Mouse (Mus musculus) CH12.LX (cell line): ENCODE data around the gene Ift140. TPM values are rescaled to one million over a fixed set of nuclear protein-coding genes. Genes with fewer than 3 reads are reported as not detected.

Experiments used
- DNase-seq: peaks from one replicate; pipeline ENCODE4 v3.0.0-alpha.2; 2013; ENCODE audit errors: extremely low read depth
- H3K27ac ChIP-seq: 2 replicates; pipeline ENCODE4 v1.5.1; 2012; ENCODE audit warnings: low read depth, mild to moderate bottlenecking, control low read depth, moderate library complexity; ENCODE audit not compliant: insufficient read depth
- H3K27me3 ChIP-seq: replicated peaks from 2 replicates; pipeline ENCODE3; 2012; ENCODE audit warnings: inconsistent platforms
- H3K36me3 ChIP-seq, 2 experiments: replicated peaks in 1 of 2; 2 replicates each; pipeline versions ENCODE3 to v1.6.1; 2012; ENCODE audit warnings: inconsistent platforms in 1 of 2, low read length in 1 of 2, mild to moderate bottlenecking in 1 of 2, mixed read lengths in 1 of 2, moderate library complexity in 1 of 2; ENCODE audit not compliant: control insufficient read depth in 1 of 2, insufficient read depth in 1 of 2
- H3K4me1 ChIP-seq, 2 experiments: 2 replicates each; pipeline ENCODE4 v1.6.1; 2012; ENCODE audit warnings: inconsistent platforms in 1 of 2, moderate library complexity in 1 of 2; ENCODE audit not compliant: insufficient read depth in 2 of 2, control insufficient read depth in 1 of 2
- H3K4me2 ChIP-seq: 2 replicates; pipeline ENCODE4 v1.6.1; 2012; ENCODE audit warnings: low read depth, mild to moderate bottlenecking, control low read depth; ENCODE audit not compliant: poor library complexity, insufficient read depth, severe bottlenecking
- H3K4me3 ChIP-seq, 3 experiments: fragments of 150-350 bp in 1 of 3; sonication (generic) in 1 of 3; replicated peaks in 1 of 3; 2 replicates each; pipeline versions ENCODE3 to v1.5.1; 2011 to 2012; ENCODE audit warnings: low read depth in 2 of 3, low read length in 2 of 3, mild to moderate bottlenecking in 2 of 3, moderate library complexity in 2 of 3, control low read depth in 1 of 3, improper control_type of control experiment in 1 of 3, inconsistent platforms in 1 of 3, mixed read lengths in 1 of 3; ENCODE audit not compliant: poor library complexity in 1 of 3
- H3K79me2 ChIP-seq: replicated peaks from 2 replicates; pipeline ENCODE4 v1.6.1; 2012; ENCODE audit warnings: mild to moderate bottlenecking, moderate library complexity; ENCODE audit not compliant: control insufficient read depth, poor library complexity, insufficient read depth, severe bottlenecking; ENCODE audit errors: extremely low read depth
- H3K9ac ChIP-seq: 2 replicates; pipeline ENCODE4 v1.6.1; 2012; ENCODE audit warnings: low read depth, mild to moderate bottlenecking, control low read depth, moderate library complexity; ENCODE audit not compliant: insufficient read depth
- H3K9me3 ChIP-seq: replicated peaks from 2 replicates; pipeline ENCODE3; 2012; ENCODE audit warnings: low read length, inconsistent platforms, mixed read lengths
- BHLHE40 ChIP-seq: IDR thresholded peaks from 2 replicates; pipeline ENCODE4 v1.6.1; 2011; ENCODE audit warnings: mild to moderate bottlenecking, low read depth, low read length, improper control_type of control experiment
- CHD2 ChIP-seq: IDR thresholded peaks from 2 replicates; pipeline ENCODE4 v1.6.1; 2011; ENCODE audit warnings: low read length, improper control_type of control experiment
- EP300 ChIP-seq: IDR thresholded peaks from 2 replicates; pipeline ENCODE4 v1.6.1; 2011; ENCODE audit warnings: low read length, improper control_type of control experiment
- GABPA ChIP-seq: IDR thresholded peaks from 2 replicates; pipeline ENCODE4 v1.6.1; 2012; ENCODE audit warnings: low read depth, low read length, improper control_type of control experiment, inconsistent platforms; ENCODE audit not compliant: insufficient replicate concordance
- JUND ChIP-seq: conservative IDR thresholded peaks from 2 replicates; pipeline ENCODE4 v1.6.1; 2011; ENCODE audit warnings: low read depth, low read length, improper control_type of control experiment
- MAX ChIP-seq: IDR thresholded peaks from 2 replicates; pipeline ENCODE4 v1.6.1; 2011; ENCODE audit warnings: low read length, improper control_type of control experiment
- MXI1 ChIP-seq: IDR thresholded peaks from 2 replicates; pipeline ENCODE4 v1.6.1; 2011; ENCODE audit warnings: mild to moderate bottlenecking, low read depth, low read length, improper control_type of control experiment
- NRF1 ChIP-seq: IDR thresholded peaks from 2 replicates; pipeline ENCODE4 v1.6.1; 2014; ENCODE audit warnings: low read depth, mild to moderate bottlenecking, inconsistent platforms, low read length, improper control_type of control experiment, moderate library complexity
- PAX5 ChIP-seq: IDR thresholded peaks from 2 replicates; pipeline ENCODE4 v1.6.1; 2012; ENCODE audit warnings: low read length, inconsistent platforms, mixed read lengths
- POLR2A ChIP-seq: IDR thresholded peaks from 2 replicates; pipeline ENCODE4 v1.6.1; 2011; ENCODE audit warnings: low read depth, mild to moderate bottlenecking, improper control_type of control experiment, low read length
- POLR2AphosphoS2 ChIP-seq: IDR thresholded peaks from 2 replicates; pipeline ENCODE4 v1.6.1; 2011; ENCODE audit warnings: low read depth, low read length, improper control_type of control experiment
- RAD21 ChIP-seq: IDR thresholded peaks from 2 replicates; pipeline ENCODE4 v1.6.1; 2011; ENCODE audit warnings: low read depth, mild to moderate bottlenecking, low read length, improper control_type of control experiment, moderate library complexity
- SMC3 ChIP-seq: IDR thresholded peaks from 2 replicates; pipeline ENCODE4 v1.6.1; 2011; ENCODE audit warnings: low read depth, low read length, improper control_type of control experiment
- TBP ChIP-seq: conservative IDR thresholded peaks from 2 replicates; pipeline ENCODE4 v1.6.1; 2011; ENCODE audit warnings: low read depth, low read length, improper control_type of control experiment
- TCF12 ChIP-seq: IDR thresholded peaks from 2 replicates; pipeline ENCODE4 v1.6.1; 2014; ENCODE audit warnings: low read depth, mild to moderate bottlenecking, inconsistent platforms, low read length, improper control_type of control experiment
- UBTF ChIP-seq: IDR thresholded peaks from 2 replicates; pipeline ENCODE4 v1.6.1; 2012; ENCODE audit warnings: low read depth, mild to moderate bottlenecking, inconsistent platforms, low read length, improper control_type of control experiment, moderate library complexity
- USF2 ChIP-seq: conservative IDR thresholded peaks from 2 replicates; pipeline ENCODE4 v1.6.1; 2011; ENCODE audit warnings: low read depth, low read length, improper control_type of control experiment
- ZMIZ1 ChIP-seq: IDR thresholded peaks from 2 replicates; pipeline ENCODE4 v1.6.1; 2012; ENCODE audit warnings: low read depth, mild to moderate bottlenecking, inconsistent platforms, low read length, improper control_type of control experiment
- dilution Hi-C: fragments of 300-500 bp; cut with MboI; formaldehyde crosslinking; loops from 2 replicates; pipeline ENCODE4 v1.14.3; 2020; ENCODE audit warnings: low sequenced_read_pairs; ENCODE audit not compliant: extremely low pct_unique_long_range_greater_than_20kb, extremely low pct_ligation_motif_present
- in situ Hi-C: fragments of 300-500 bp; cut with MboI; formaldehyde crosslinking; loops from 3 replicates; pipeline ENCODE4 v1.14.3; 2019; ENCODE audit warnings: low sequenced_read_pairs, low pct_ligation_motif_present, low pct_unique_long_range_greater_than_20kb, mixed read lengths
- polyA plus RNA-seq: library from polyadenylated mRNA; unstranded; fragments of >175 nt; gene quantifications from 2 replicates; pipeline ENCODE4 v1.2.1, GENCODE M21; 2012; ENCODE audit warnings: low read depth; ENCODE audit not compliant: insufficient read length
- total RNA-seq, 2 experiments: library from RNA; depleted of rRNA; stranded (reverse); fragments of 300-350 nt in 1 of 2; fragments of >200 nt in 1 of 2; gene quantifications; 2 replicates each; pipeline ENCODE4 v1.2.3; 2012 to 2014

Gene Ift140
- total and polyA plus RNA-seq, 3 experiments, result 24.4 to 34.8 (median 26.4) TPM

GRCm38 (mm10) chr17:25096221-25096620 lies 80.3 kb downstream of the Ift140 start:
- Histone ChIP-seq H3K4me3 (no peak overlapping the region), H3K4me1 (peaks cover 0 to 3% of the 10 kb centered on the region in 2 experiments; a peak in 2 of 4 replicates), H3K9ac (no peak overlapping the region), H3K4me2 (no peak overlapping the region), H3K79me2 (no peaks in the 10 kb centered on the region), H3K27me3 (no peaks in the 10 kb centered on the region), H3K36me3 (peaks cover 51 to 94% of the 10 kb centered on the region in 2 experiments), H3K27ac (no peak overlapping the region), H3K9me3 (no peaks in the 10 kb centered on the region)
- no peak for DNase-seq
- in situ Hi-C loops, result no loop called here
- TF ChIP-seq MAX (no peak), POLR2AphosphoS2 (no peak), SMC3 (no peak), CHD2 (no peak), UBTF (no peak), TBP (no peak), PAX5 (no peak), EP300 (no peak)
- dilution Hi-C loops, result no loop called here

- DNase-seq, result no peak
- H3K79me2 ChIP-seq, result no peaks in the 10 kb centered on the region
- no peak overlapping the region for H3K27ac ChIP-seq
- in situ Hi-C loops (no loop called here), dilution Hi-C loops (no loop called here)
- no peaks in the 10 kb centered on the region for H3K27me3 ChIP-seq
- peaks cover 67 to 93% of the 10 kb centered on the region in 2 experiments for H3K36me3 ChIP-seq
- H3K9ac ChIP-seq, result no peak overlapping the region
- no peaks in the 10 kb centered on the region for H3K9me3 ChIP-seq
- TF ChIP-seq TCF12, result no peak
- TF ChIP-seq JUND, result no peak
- TF ChIP-seq MAX, result no peak
- TF ChIP-seq USF2, result no peak
- TF ChIP-seq CHD2, result no peak
- TF ChIP-seq POLR2A, result no peak
- TF ChIP-seq PAX5, result no peak
- TF ChIP-seq NRF1, result no peak
- no peak for TF ChIP-seq ZMIZ1
- no peak for TF ChIP-seq GABPA
- TF ChIP-seq MXI1, result no peak
- no peak for TF ChIP-seq RAD21
- TF ChIP-seq BHLHE40, result no peak
- no peak for TF ChIP-seq UBTF
- TF ChIP-seq, all 38 proteins: peak for 0
- Histone ChIP-seq H3K4me2 (no peak overlapping the region), H3K4me1 (no peaks in the 10 kb centered on the region), H3K4me3 (no peak overlapping the region)
Measured at GRCm38 (mm10) chr17:25100052-25100451, 84.2 kb downstream of the Ift140 start.
